Mouse (Mus musculus): Measurements from ENCODE around the gene Creb3l4. TPM values are rescaled to one million over a fixed set of nuclear protein-coding genes. Genes with fewer than 3 reads are reported as not detected.
A peak's percentile ranks its signal among the peaks of the same experiment; 100 is the strongest.
"Not testable (repeated sequence)": the region's sequence is repeated elsewhere in the genome, so short reads cannot be mapped to it uniquely, and the experiment has no call there.

The Creb3l4 gene
- polyA plus RNA-seq, 1 experiment from 2014 or later = 1.3 TPM

DNA sequence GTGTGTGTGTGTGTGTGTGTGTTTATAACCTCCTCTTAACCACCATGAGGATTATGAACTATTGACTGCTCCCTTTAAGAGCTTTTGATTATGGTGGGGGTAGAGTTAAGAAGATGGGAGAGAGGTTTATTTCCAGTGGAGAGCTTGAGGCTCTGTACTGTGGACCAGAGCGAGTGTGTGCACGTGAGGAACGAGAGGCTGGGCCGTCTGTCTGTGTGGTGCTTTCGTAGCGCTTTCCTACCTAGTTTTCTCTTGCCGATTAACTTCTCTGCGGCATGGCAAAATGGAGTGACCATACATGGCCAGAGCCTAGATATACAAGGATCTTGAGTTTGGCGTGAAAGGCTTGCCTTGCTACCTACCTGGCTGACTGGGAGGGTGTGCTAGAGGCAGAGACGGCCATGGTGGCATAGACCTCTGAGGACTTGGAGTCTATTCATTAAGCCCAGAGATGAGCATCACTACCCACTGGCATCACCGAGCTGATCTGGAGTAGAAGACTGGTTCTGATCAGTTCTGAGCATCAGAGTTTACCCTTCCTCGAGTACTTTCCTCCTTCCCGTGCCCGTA, 12.6 kb upstream of the Creb3l4 start:
- H3K27ac ChIP-seq (ENCODE audit: low read depth, low read length) = no peak overlapping the region
- H3K4me1 ChIP-seq (ENCODE audit: control insufficient read depth, insufficient read depth, low read length) = peaks cover 7% of the 10 kb centered on the region
- no peak overlapping the region for H3K9ac ChIP-seq (replicated peaks; ENCODE audit: low read depth, low read length)
- no peak overlapping the region for H3K4me3 ChIP-seq (ENCODE audit: low read depth, low read length)
- peaks cover 32% of the 10 kb centered on the region for H3K36me3 ChIP-seq (ENCODE audit: control insufficient read depth, insufficient read depth, low read length)
- no peak overlapping the region; the same call in 1 of the 2 replicates for H3K4me2 ChIP-seq (ENCODE audit: low read depth, low read length)
- no peak for ATAC-seq (ENCODE audit: low read depth)
- H3K27me3 ChIP-seq (ENCODE audit: control insufficient read depth, insufficient read depth, low read length) = no peaks in the 10 kb centered on the region
- no peaks in the 10 kb centered on the region for H3K9me3 ChIP-seq (ENCODE audit: control insufficient read depth, low read length)
- WGBS = 96% methylated on average over 14 of the region's 14 CpGs

DNA sequence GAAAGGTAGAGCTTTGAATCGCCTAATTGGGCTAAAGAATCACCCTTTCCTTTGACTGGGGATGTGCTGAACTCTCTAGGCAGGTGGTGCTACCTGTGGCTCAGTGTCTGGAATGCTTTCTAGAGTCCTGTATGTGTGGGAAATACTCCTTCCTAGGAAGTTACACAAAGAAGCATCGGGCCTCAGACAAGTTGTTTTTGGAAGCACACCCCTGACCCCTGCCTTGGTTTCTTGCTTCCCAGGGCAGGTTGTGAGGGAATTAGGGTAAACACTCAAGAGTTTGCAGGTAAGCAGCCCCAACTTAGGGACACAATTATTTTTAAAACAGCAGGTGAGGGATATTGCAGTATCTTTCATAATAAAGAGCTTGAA, 11.9 kb upstream of the Creb3l4 start:
- 24% methylated on average over 2 of the region's 2 CpGs for WGBS
- H3K9me3 ChIP-seq (ENCODE audit: control insufficient read depth, low read length) = no peaks in the 10 kb centered on the region
- H3K36me3 ChIP-seq (ENCODE audit: control insufficient read depth, insufficient read depth, low read length) = peaks cover 29% of the 10 kb centered on the region

DNA sequence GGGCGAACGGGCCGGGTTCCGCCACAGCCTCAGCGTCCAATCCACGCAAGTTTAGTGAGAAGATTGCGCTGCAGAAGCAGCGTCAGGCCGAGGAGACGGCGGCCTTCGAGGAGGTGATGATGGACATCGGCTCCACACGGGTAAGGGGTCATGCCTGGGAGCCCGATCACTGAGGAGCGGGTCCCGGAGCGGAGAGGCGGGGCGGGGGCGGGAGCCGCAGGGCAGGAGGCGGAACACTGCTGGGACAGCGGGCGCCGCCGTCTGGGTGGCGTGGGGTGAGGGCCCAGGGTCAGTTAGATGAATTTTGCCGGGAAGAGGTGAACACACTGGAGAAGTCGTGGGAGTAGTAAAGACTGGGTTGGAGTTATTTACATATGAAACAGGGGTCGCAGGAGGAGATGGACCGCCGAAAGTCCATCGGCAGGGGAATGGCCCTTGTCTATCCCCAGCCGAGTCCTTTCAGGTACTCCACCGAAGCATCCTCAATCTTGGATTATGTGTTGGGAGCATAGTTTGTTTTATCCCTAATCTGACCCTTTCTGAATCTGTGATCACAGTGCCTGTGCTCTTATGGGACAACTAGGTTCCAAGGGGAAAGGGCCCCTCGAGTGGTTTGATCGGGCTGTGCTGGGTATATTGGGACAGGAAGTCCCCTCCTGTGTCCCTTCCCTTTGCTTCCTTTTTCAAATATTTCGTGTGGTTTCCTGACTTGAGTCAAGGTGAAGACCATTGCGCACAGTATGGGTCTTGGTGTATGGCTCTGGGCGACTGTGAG, 11.3 kb upstream of the Creb3l4 start:
- 1% methylated on average over 41 of the region's 41 CpGs for WGBS
- no peaks in the 10 kb centered on the region for H3K27me3 ChIP-seq (ENCODE audit: control insufficient read depth, insufficient read depth, low read length)
- H3K4me1 ChIP-seq (ENCODE audit: control insufficient read depth, insufficient read depth, low read length) = peaks cover 7% of the 10 kb centered on the region
- H3K4me3 ChIP-seq (ENCODE audit: low read depth, low read length) = peak overlapping the region; percentile 93
- H3K9me3 ChIP-seq (ENCODE audit: control insufficient read depth, low read length) = no peaks in the 10 kb centered on the region
- peak overlapping the region; percentile 91 for H3K4me2 ChIP-seq (ENCODE audit: low read depth, low read length)
- H3K9ac ChIP-seq (replicated peaks; ENCODE audit: low read depth, low read length) = peak overlapping the region; percentile 87
- ATAC-seq (ENCODE audit: low read depth) = peak; percentile 47
- H3K27ac ChIP-seq (ENCODE audit: low read depth, low read length) = peak overlapping the region; percentile 82
- peaks cover 23% of the 10 kb centered on the region for H3K36me3 ChIP-seq (ENCODE audit: control insufficient read depth, insufficient read depth, low read length)

More for the DNA sequence above, 11.9 kb upstream of the Creb3l4 start:
- ATAC-seq (ENCODE audit: low read depth) = no peak
- Histone ChIP-seq H3K4me3 (ENCODE audit: low read depth, low read length) (peak overlapping the region; percentile 93), H3K27me3 (ENCODE audit: control insufficient read depth, insufficient read depth, low read length) (no peaks in the 10 kb centered on the region), H3K4me1 (ENCODE audit: control insufficient read depth, insufficient read depth, low read length) (peaks cover 7% of the 10 kb centered on the region), H3K4me2 (ENCODE audit: low read depth, low read length) (peak overlapping the region; percentile 91), H3K9ac (replicated peaks; ENCODE audit: low read depth, low read length) (peak overlapping the region; percentile 87), H3K27ac (ENCODE audit: low read depth, low read length) (no peak overlapping the region)

DNA sequence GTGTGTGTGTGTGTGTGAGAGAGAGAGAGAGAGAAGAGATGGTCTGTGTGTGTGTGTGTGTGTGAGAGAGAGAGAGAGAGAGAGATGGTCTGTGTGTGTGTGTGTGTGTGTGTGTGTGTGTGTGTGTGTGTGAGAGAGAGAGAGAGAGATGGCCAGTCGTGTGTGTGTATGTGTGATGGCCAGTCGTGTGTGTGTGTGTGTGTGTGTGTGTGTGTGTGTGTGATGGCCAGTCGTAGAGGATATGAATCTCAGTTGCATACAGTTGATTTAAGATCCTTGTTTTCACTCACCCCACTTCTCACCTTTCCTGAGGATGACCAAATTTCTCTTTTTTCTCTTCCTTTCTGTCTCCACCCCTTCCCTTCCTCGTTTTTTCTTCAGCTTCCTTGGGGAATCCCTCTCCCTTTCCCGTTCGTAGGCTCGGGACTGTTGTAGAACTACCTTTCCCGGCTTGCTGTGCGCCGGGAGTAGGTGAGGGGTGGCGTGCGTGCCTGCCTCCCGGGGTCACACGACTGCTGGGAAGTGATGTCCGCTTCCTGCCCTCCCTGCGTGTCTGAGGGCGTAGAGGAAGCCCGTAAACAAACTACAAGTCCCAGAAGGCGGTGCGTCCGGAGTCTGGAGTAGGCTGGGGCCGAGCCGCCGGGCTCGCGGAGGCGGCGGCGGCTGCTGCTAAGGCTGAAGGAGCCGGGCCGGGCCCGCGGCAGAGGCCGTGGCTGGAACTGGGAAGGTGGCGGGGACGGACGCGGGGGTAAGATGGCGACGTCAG, 10.5 kb upstream of the Creb3l4 start, which contains the start of gene Crtc2:
Gene Crtc2, plus strand, starts transcription at position 511 of the 766 bp plus-strand sequence.
- WGBS = 2% methylated on average over 40 of the region's 40 CpGs
- Histone ChIP-seq H3K9me3 (ENCODE audit: control insufficient read depth, low read length) (no peaks in the 10 kb centered on the region), H3K27me3 (ENCODE audit: control insufficient read depth, insufficient read depth, low read length) (no peaks in the 10 kb centered on the region), H3K27ac (ENCODE audit: low read depth, low read length) (peak within 1 kb of the TSS; percentile 82), H3K4me1 (ENCODE audit: control insufficient read depth, insufficient read depth, low read length) (peaks cover 8% of the 10 kb centered on the region), H3K4me3 (ENCODE audit: low read depth, low read length) (peak within 1 kb of the TSS; percentile 93), H3K4me2 (ENCODE audit: low read depth, low read length) (peak within 1 kb of the TSS; percentile 91), H3K9ac (replicated peaks; ENCODE audit: low read depth, low read length) (peak within 1 kb of the TSS; percentile 87), H3K36me3 (ENCODE audit: control insufficient read depth, insufficient read depth, low read length) (peaks cover 17% of the 10 kb centered on the region)
- ATAC-seq (ENCODE audit: low read depth) = peak; percentile 97

DNA sequence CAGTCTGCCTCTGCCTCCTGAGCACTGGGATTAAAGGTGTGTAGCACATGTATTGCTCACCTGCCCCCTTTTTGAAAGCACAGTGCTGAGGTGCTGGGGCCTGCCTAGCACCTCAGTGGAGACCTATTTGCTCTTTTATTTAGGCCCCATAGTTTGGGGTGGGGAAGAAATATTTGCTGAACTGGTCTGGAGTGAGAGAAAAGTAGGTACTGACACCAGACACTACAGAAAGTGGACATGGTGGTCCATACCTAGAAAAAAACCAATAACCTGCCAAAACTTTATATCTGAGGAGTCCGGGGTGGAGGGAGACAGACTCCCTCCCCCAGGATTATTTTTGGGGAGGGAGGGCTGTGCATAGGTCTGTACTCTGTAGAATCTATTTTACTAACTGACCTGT, 9.9 kb upstream of the Creb3l4 start:
- WGBS = 82% methylated on average over 1 of the region's 1 CpGs
- Histone ChIP-seq H3K4me1 (ENCODE audit: control insufficient read depth, insufficient read depth, low read length) (peaks cover 11% of the 10 kb centered on the region), H3K36me3 (ENCODE audit: control insufficient read depth, insufficient read depth, low read length) (peaks cover 12% of the 10 kb centered on the region), H3K4me2 (ENCODE audit: low read depth, low read length) (peak overlapping the region; percentile 91; the same call in 1 of the 2 replicates)
- not testable (repeated sequence) for H3K4me3 ChIP-seq (ENCODE audit: low read depth, low read length); H3K9me3 ChIP-seq (ENCODE audit: control insufficient read depth, low read length); ATAC-seq (ENCODE audit: low read depth); H3K27ac ChIP-seq (ENCODE audit: low read depth, low read length); H3K27me3 ChIP-seq (ENCODE audit: control insufficient read depth, insufficient read depth, low read length); H3K9ac ChIP-seq (replicated peaks; ENCODE audit: low read depth, low read length)

DNA sequence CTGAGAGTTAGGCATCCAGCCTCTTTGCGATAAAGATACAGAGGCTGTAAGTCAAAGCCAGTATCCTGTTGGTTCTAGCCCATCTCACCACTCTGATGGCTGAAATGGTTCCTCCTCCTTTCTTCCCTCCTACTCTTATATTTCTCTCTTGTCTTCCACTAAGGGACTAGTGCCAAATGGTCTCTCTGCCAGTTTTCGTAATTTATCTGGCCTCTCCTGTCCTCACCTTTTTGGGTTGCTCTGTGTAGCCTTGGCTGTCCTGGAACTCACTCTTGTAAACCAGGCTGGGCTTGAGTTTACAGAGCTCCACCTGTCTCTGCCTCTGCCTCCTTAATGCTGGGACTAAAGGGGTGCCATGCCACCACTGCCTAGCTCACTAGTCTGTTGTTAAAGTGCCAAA, 9.3 kb upstream of the Creb3l4 start:
- ATAC-seq (ENCODE audit: low read depth); H3K9me3 ChIP-seq (ENCODE audit: control insufficient read depth, low read length); H3K27ac ChIP-seq (ENCODE audit: low read depth, low read length); H3K36me3 ChIP-seq (ENCODE audit: control insufficient read depth, insufficient read depth, low read length); H3K4me3 ChIP-seq (ENCODE audit: low read depth, low read length); H3K9ac ChIP-seq (replicated peaks; ENCODE audit: low read depth, low read length); H3K4me2 ChIP-seq (ENCODE audit: low read depth, low read length); H3K27me3 ChIP-seq (ENCODE audit: control insufficient read depth, insufficient read depth, low read length): not testable (repeated sequence)
- 92% methylated on average over 2 of the region's 2 CpGs for WGBS
- H3K4me1 ChIP-seq (ENCODE audit: control insufficient read depth, insufficient read depth, low read length) = peaks cover 11% of the 10 kb centered on the region

DNA sequence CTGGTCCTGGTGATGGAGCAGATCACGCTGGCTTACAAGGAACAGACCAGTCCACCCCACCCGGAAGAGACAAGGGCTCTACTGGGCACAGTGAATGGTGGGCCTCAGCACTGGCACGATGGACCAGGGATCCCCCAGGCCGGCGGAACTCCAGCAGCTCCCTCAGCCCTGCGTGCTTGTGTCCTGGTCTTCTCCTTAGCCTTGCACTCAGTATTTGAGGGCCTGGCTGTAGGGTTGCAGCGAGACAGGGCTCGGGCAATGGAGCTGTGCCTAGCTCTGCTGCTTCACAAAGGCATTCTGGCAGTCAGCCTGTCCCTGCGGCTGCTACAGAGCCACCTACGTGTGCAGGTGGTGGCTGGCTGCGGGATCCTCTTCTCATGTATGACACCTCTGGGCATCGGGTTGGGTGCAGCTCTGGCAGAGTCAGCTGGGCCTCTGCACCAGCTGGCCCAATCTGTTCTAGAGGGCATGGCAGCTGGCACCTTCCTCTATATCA, 8.5 kb upstream of the Creb3l4 start:
- not testable (repeated sequence) for ATAC-seq (ENCODE audit: low read depth); H3K4me3 ChIP-seq (ENCODE audit: low read depth, low read length); H3K36me3 ChIP-seq (ENCODE audit: control insufficient read depth, insufficient read depth, low read length); H3K27me3 ChIP-seq (ENCODE audit: control insufficient read depth, insufficient read depth, low read length); H3K4me2 ChIP-seq (ENCODE audit: low read depth, low read length); H3K27ac ChIP-seq (ENCODE audit: low read depth, low read length); H3K9ac ChIP-seq (replicated peaks; ENCODE audit: low read depth, low read length); H3K9me3 ChIP-seq (ENCODE audit: control insufficient read depth, low read length)
- 95% methylated on average over 8 of the region's 12 CpGs for WGBS
- H3K4me1 ChIP-seq (ENCODE audit: control insufficient read depth, insufficient read depth, low read length) = peaks cover 11% of the 10 kb centered on the region

DNA sequence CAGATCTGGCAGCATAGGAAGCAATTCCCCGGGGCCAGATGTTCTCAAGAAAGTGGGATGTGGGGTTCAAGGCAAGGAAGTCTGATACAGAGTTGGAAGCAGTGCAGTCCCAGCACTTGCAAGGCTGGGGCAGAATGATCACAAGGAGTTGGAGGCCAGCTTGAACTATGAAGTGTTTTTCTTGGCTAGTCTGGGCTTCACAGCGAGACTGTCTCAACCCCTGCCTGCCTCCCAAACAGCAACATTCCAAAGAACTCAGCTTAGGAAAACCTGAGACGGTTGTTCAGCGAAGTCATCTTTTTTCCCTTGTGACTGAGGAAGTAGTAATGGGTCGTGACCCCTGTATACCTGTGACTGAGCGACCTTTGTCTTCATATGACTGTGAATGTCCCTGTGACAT, 7.5 kb upstream of the Creb3l4 start:
- H3K27me3 ChIP-seq (ENCODE audit: control insufficient read depth, insufficient read depth, low read length) = no peaks in the 10 kb centered on the region
- no peak overlapping the region for H3K27ac ChIP-seq (ENCODE audit: low read depth, low read length)
- ATAC-seq (ENCODE audit: low read depth) = no peak
- 94% methylated on average over 6 of the region's 6 CpGs for whole genome bisulfite sequencing
- H3K4me2 ChIP-seq (ENCODE audit: low read depth, low read length) = no peak overlapping the region
- no peaks in the 10 kb centered on the region for H3K9me3 ChIP-seq (ENCODE audit: control insufficient read depth, low read length)
- no peak overlapping the region for H3K4me3 ChIP-seq (ENCODE audit: low read depth, low read length)
- H3K4me1 ChIP-seq (ENCODE audit: control insufficient read depth, insufficient read depth, low read length) = peaks cover 11% of the 10 kb centered on the region
- peaks cover 4% of the 10 kb centered on the region; the same call in 1 of the 2 replicates for H3K36me3 ChIP-seq (ENCODE audit: control insufficient read depth, insufficient read depth, low read length)
- no peak overlapping the region for H3K9ac ChIP-seq (replicated peaks; ENCODE audit: low read depth, low read length)
